Mouse (Mus musculus) cerebellum, postnatal 14 days (tissue): ENCODE data around the gene Ctla4.

Experiments used
- DNase-seq, 2 experiments: peaks; one replicate each; pipeline ENCODE4 v3.0.0; 2021; ENCODE audit warnings: mixed read lengths in 2 of 2

Ctla4 gene

DNA sequence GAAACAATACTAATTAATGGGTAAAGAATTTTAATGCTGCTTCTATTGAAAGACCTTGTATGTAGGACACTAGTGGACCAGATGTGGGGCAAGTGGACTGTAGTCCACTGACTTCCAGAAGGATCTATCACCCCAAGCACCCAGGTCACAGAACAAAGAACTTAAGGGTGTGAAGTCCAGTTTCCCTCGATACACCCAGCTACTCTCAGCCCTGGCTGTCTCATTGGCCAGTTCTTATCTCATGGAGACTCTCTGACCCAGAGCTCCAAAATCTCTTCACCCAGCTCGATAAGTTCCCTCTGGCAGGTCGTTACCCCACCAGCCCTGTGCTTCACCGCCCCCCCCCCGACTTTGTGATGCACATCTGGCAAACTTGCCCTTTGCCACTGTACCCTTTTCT lies 20.8 kb upstream of the Ctla4 start:
- DNase-seq = no peak

DNA sequence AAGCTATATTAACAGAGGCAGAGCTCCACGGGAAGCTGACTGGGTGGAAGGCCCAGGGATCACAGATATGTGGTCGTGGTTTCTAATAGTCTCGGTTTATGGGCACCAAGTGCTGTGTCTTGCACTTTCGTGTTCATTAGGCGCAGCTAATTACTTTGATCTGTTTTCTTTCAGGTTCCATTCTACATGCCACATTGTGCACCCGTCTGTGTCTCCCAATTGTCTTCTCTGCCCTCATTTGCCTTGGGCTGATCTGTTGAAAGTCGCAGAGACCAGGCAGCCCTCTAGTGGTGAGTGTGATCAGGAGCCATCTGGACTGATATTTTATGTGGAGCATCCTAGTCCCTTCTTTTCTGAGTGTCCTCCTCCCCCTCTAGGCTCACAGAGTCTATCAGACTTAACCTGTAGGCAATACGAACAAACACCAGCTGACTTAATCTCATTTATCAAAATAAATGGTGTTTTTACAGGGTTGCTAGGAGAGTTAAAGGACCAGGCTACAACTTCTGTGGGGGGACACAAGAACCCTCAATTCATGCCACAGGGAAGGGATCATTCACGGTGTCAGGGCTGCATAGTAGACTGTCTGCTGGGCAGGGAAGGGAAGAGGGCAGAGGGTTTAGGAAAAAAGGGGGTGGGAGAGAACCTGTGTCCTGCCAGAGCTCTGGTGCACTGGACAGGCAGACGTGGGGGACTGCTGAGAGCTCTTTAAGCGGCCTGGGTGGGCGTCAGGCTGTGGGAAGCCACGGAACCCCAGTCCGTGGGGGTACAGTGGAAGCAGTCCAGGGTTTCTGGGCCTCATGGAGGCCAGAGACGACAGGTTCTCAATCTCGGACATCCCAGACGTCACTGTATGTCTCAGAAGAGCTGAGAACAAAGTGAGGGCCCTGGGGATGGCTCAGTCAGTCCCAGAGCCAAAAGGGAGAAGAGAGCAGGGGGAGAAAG lies 18.2 kb upstream of the Ctla4 start:
- peak; percentile 68 to 78 for DNase-seq

DNA sequence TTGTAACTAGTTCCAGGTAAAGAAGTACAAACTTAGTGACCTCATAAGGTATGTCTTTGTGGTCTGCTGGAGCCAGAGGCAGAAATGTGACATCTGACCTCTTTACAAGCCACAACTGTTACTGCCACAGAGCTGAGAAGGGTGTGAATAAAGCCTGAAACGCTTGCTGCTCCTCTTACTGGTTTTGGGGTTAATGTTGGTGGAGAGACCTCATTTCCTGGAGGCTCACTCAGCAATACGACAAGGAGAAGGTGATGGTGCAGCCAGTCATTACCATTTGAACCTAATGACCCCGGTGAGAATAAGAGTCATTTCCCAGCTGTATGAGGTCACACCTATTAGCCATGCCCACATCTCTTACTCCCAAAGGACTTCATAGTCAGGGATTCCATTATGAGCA lies 11.5 kb upstream of the Ctla4 start:
- DNase-seq = no peak

DNA sequence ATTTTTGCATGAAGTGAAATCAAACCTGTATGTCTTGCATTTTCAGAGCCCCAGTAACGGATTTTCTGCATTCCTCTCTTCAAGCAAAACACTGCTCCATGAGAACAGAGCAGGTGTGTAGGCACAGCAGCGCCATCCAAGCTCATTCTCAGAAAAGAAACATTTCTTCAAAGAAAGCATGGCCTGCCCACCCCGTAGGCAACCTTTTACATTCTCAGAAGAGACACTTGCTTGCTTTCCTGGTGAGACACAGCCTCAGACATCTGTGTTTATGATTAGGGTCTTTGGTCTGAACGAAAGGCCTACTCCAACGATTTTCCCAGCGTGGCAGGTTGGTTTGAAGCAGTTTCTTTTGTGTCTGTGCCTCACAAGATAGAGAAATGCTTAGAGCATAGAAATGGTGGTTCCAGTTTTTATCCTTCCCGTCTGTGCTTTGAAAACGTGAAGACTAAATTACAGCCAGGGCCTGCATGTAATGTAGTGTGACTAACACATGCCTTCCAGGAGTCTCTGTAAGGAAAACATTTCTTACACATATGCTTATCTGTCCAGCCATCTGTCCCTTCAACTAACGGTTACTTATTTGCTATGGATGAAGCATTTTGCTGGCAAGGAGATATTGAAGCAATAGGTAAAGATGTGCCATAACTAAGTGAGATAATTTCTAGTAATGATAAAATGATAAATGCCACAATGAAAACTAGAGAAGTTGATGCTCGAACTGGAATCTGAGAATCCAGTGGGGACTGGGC lies 6.5 kb upstream of the Ctla4 start:
- no peak for DNase-seq

DNA sequence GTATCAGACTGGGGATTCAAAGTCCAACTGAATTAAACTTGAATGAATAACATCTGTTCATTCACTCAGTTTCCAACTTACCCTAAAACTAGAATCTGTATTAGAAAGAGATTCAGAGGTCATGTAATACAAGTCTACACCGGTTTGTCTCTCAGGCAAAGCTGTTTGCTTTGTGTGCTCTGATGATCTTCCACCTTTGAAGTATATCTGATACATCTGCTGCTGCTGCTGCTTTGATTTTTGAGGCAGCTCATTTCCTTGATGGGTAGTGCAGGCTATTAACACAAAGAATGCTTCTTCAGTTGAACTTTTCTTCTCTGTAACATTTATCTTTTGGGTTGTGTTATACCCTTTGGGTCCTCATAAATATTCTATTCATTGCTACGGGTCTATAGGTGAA lies 4.0 kb upstream of the Ctla4 start:
- DNase-seq = no peak

DNA sequence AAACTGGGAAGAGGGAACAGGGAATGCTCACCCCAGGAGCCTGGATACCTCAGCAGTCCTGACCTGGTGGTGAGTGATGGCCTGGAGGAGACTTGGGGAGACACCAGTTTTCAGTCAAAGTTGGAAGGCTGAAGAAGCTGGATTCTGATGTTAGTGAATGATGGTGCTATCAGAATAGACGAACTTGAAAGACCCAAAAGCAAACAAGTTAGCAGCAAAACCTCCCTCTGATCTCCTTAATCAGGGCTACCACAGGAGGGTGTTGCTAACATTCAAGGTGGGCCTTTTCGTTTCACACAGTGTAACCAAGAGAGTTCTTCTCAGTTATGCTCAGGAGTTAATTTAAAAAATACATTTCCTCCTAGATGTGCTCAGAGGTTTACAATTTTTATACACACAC lies 3.5 kb upstream of the Ctla4 start:
- no peak for DNase-seq

DNA sequence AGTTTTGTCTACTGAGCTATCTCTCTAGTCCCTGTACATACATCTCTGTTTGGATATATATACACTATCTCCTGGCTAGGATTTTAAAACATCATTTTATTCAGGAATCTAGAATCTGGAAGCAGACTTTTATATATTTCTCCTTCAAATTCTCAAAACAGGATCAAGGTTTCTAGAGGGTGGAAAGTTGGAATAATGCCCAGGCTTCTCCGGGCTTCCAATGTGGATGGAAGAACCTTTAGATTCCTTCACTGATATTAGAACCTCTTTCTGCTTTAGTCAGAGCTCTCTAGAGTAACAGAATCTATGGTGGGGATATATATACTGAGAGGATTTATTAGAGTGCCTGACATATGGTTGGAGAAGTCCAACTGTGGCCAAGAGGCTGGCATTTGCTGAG lies 2.2 kb upstream of the Ctla4 start:
- no peak for DNase-seq

DNA sequence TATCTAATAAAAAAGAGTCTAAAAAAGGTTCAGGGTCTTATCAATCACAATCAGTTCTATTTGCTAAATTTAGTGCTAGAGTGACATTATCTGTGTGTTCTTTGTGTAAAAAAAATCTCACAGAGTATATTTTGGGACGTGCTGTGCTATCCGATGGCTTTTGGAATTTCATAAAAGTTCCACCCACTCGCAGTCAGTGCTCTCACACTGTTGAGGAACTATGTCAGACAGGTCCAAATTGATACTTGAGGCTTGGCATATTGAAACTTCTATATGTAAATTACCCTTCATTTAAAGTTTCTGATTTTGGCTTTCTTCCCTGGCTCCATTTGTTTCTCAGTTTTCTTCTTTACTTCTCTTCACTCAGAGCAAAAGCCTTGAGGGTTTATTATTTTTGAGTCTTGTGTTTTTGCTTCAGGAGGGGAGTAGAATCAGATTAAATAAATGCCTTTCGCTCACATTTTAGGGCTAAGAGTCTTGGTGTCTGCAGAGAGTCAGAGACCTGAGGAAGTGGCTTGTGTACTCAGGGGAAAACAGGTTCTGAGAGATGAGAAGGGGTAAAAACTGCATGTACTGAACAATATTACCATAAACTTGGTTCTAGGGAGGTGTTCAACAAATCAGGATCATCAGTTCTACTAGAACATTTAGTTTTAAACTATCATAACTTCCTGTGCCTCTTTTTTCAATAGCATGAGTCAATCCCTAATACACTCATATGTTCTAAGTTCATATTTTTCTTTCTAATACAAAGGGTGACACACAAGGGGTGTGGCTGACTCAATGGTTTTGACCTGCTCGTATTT lies 11.5 kb downstream of the Ctla4 start:
- no peak for DNase-seq

DNA sequence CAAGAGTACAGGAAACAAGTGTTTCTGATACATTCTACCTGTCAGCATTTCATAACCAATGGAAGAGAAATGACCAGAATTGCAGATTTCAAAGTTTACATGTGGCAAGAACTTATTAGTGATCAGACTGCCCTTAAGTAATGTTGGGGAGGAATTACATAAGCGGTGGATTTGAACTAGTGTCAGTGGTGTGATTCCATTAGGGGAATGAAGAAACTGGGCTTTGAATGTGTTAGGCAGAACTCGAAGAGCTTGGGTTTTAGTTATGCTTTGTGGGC lies 12.1 kb downstream of the Ctla4 start:
- no peak for DNase-seq

DNA sequence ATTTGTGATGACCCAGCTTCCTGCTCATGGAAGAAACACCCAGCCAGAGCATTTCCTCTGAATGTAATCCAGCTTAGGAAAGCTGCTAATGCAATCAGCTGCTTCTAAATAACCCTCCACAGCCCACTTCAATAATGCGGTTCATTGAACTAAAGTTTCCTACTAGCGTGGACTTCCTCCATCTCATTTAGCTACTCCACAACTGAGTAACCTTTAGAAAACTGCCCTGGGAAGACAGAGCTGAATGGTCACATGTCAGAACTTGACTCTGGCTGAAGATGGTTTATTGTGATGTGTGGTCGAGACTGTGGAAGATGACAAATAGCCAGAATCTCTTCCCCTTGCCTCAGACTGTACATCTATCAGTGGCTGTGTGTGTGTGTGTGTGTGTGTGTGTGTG lies 12.4 kb downstream of the Ctla4 start:
- DNase-seq = no peak

DNA sequence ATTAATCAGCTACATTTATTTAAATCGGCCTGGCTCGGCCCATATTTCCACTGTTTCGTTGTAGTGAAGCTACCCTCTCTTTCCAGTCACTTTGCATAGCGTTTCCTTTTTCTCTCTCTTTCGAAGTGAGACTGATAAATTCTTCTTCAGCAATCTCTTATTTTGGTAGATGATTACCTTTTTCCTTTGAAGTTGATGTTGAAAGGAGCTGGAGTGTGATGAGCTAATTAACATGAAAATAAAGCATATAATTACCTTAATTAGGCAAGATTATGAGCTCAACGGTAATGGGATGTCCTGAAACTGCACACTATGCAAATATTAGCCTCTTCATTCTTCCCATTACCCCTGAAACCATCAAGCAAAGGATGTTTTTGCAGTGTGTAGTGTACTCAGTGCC lies 15.7 kb downstream of the Ctla4 start:
- no peak for DNase-seq

DNA sequence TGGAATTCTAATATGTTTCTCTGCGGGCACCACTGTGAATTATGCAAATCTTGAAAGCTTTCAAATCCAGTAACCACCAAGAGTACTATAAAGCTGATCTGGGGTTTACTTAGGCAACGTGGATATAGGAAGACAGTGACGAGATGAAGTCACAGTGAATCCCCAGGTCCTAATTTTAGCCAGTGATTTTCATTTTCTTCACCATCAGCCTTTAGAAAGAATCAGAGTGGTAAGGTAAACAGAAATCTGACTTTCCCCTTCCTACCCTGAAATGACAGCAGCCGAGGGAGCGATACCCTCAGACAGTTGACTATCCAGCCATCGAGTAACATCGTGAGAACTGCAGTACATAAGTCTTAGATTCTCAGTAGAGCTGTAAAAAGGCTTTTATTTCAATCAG lies 16.3 kb downstream of the Ctla4 start:
- no peak for DNase-seq

DNA sequence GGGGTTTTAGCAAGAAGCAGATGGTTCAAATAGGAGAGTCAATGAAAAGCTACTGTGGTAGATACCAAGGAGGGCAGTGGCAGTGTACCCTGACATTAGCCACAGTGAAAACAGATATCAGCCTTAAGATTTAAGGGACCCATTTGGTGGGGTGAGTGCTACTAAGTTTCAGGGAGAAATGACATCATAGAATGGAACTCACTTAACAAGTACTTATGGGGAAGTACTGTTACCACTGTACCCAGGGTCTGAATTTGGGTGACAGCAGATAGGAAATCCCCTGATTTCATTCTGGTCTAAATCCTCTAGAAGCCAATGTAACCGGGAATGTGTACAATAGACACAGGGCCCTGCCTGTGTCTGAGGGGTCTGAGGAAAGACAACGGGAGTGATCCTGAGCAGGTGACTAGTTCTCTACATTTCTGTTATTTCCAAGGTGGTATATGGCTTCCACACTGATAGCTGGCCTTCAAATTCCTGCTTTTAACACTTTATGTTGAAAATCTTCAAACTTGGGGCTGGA lies 17.7 kb downstream of the Ctla4 start:
- no peak for DNase-seq

DNA sequence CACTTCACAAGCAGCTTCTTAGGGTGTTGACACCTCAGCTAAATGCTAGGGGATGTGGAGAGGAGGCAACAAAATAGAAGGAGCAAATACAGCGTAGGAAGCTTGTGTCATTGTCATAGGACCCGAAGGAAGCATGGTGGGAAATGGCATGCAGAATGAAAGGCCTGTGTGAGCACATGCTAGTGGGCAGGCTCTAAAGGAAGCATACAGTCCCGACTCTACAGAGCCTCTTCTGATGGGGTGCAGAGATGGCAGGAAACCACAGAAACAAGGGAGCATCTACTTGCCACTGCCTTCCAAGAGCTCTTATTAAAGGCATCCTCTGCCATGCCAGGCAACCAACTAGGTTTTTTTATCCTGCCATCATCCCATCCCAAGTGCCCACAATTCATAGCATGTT lies 20.7 kb downstream of the Ctla4 start:
- DNase-seq = no peak

DNA sequence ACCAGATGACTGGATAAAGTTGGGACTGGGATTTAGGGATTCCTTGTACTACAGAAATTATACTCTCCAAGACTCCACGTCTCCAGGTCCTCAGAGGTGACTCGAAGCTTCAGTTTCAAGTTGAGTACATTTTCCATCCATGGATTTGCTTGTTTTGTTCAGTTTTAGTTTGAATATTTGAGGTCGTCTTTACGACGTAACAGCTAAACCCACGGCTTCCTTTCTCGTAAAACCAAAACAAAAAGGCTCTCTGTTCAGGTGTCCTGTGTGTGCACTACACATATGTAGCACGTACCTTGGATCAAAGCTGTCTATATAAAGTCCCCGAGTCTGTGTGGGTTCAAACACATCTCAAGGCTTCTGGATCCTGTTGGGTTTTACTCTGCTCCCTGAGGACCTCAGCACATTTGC lies 22.0 kb downstream of the Ctla4 start:
- DNase-seq = no peak

DNA sequence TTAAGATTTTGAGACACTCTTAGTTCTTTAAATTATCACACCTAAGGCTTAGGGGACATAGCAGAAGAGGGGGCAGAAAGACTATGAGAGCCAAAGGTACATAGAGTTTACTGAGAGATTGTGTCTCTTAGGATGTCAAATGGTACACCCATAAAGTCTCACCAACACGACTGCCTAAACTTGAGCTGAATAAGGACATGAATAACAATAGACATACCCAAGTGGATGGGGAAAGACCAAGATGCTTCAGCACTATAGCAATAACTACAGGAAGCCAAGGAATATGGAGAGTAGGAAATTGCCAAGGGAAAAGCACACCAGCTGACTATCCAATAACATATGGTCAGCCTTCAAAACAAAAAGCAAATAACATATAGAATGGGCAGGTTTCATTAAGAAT lies 22.9 kb downstream of the Ctla4 start:
- DNase-seq = no peak

DNA sequence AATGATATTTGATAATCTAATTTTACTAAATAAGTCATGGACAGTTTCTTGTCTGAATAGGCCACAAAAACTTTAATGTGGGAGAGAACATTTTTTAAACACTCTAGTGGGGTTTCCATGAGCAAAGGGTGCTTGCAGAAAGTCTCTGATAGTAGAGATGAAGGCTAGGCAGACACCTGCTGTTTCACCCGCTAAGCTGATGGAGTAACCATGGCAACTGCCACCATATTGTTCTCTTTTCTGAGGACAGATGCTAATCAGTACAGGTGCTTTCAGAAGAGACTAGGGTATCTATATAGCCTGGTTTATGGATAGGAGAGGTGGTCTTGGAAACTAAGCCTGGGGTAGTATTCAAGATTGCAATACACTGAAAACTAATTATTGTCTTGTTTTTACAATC lies 24.0 kb downstream of the Ctla4 start:
- DNase-seq = no peak

DNA sequence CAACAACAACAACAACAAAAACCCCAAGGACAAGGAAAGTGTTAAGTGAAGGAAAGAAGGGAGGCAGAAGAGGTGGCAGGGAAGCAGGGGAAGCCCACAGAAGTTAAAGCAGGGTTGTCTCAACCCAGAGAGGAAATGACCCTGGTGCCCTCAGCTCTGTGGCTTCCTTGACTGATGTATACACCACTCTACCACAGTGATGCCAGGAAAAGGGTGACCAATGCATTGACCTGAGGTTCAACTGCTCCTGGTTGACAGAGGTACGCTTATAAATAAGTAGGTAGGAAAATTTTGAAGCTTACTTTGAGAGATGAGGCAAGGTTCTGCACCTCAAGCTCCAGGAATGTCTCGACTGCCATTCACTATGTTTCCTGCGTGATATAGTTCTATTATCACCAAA lies 24.8 kb downstream of the Ctla4 start:
- DNase-seq = no peak

DNA sequence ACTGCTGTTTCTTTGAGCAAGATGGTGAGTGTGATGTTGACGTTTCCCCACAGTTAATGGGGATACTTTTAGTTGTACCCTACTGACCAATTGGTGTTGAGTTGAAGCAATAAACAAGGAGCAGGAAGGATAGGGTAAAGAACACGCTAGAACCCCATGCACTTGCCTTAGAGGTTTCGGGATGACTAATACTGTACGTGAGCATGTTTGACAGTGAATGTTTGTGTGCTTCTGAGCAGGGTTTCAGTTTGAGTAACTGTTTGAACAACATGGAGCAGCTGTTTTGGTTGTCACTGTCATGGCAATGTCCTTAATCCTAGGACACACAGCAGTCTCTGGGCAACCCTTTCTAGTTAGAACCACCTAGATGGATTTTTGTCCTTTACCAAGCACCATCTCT lies 26.5 kb downstream of the Ctla4 start:
- DNase-seq = no peak

DNA sequence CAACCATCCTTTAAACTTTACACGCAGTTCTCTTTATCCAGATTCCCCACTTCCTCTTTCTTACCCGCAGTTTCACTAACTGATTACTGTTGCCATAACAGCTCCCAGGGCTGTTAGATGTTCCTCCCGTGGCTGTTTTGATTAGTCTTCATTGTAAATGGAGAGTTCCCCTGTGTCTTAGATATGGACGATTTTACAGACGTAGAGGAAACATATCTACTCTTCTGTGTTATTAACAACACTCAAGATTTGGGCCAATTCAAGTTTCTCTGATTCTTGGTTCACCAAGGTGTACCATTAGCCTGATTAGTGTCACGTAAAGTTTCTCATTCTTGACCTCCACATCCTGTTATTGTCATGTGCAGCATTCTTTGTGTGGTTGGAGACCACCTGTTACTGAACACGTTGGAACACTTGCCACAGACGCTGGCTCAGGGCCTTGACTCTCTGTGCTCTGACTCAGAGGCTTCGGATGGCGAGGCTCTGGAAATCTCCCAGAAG lies 29.5 kb downstream of the Ctla4 start:
- peak in 1 of 2 experiments; percentile 12 for DNase-seq

DNA sequence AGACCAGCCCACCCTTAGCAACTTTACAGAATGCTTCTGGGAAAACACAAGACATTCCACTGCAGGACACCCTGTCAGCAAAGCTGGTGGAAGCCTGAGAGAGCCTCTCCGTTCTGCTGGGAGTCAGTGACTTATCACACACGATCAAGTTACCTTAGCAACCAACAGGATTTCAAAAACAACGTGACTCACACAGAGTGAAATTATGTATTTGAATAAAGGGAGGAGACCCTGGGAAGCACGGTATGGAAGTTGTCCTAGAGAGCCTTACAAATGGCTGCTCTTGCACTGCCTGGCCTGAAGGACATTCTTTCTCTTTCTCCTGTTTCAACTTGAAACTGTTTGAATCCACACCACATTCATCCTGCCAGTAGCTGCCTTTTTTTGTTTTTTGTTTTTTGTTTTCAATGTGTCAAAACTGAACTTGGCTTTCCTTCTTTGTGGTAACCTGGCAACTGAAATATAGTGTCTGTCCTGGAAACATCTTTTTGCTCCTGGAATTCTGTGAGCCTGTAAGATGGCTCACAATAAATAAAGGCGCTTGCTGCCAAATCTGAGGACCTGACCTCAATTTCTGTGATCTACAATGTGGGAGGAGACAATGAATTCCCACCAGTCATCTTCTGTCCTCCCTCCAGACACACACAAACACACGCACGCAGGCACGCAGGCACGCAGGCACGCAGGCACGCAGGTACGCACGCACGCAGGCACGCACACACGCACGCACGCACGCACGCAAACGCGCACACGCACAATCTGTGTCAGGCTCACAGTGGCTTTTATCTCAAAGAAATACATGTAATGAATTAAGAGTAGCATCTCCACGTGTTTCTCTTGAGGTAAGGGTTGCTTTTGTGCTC lies 33.9 kb downstream of the Ctla4 start:
- DNase-seq = no peak

DNA sequence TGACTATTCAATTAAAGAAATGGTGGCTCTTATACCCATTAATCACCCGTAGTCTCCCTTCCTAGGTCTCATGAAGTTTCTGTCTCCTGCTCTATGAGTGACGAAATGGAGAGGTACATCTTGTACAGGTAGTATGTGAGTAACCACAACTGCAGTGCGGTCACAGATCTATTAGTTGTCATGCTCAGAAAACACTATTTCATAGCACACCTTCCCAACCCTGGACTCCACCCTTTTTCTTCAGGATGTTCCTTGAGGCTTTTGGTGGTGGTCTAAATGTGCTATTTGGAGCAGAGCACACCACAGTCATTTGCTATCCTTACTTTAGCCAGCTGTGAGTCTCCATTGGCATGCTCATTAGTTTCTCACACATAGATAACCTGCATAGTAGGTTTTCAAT lies 42.2 kb downstream of the Ctla4 start:
- no peak for DNase-seq
